Mouse (Mus musculus) testis, postnatal 10 days (tissue): Measurements from ENCODE around the gene Gramd4.
"Not testable (repeated sequence)": the region's sequence is repeated elsewhere in the genome, so short reads cannot be mapped to it uniquely, and the experiment has no call there.

Experiments
- DNase-seq: peaks from one replicate; pipeline ENCODE4 v3.0.0; 2021; ENCODE audit warnings: low spot score

The Gramd4 gene

GRCm38 (mm10) chr15:86091201-86091997, 33.9 kb downstream of the Gramd4 start:
- no peak for DNase-seq

GRCm38 (mm10) chr15:86091998-86092670, 34.6 kb downstream of the Gramd4 start:
- no peak for DNase-seq

- no peak for DNase-seq
Observed at GRCm38 (mm10) chr15:86093236-86093635, 35.7 kb downstream of the Gramd4 start.

GRCm38 (mm10) chr15:86094324-86095121, 37.0 kb downstream of the Gramd4 start:
- DNase-seq = no peak

- no peak for DNase-seq
Observed at GRCm38 (mm10) chr15:86095722-86096603, 38.5 kb downstream of the Gramd4 start.

- not testable (repeated sequence) for DNase-seq
Observed at GRCm38 (mm10) chr15:86096604-86097020, 39.1 kb downstream of the Gramd4 start.

- no peak for DNase-seq
Observed at GRCm38 (mm10) chr15:86097871-86098270, 40.4 kb downstream of the Gramd4 start.

- no peak for DNase-seq
Observed at GRCm38 (mm10) chr15:86101585-86101984, 44.1 kb downstream of the Gramd4 start.

GRCm38 (mm10) chr15:86102308-86102707, 44.8 kb downstream of the Gramd4 start:
- DNase-seq = no peak

GRCm38 (mm10) chr15:86104401-86105344, 47.2 kb downstream of the Gramd4 start:
- no peak for DNase-seq

- no peak for DNase-seq
Observed at GRCm38 (mm10) chr15:86105345-86105697, 47.8 kb downstream of the Gramd4 start.

GRCm38 (mm10) chr15:86105751-86106150, 48.3 kb downstream of the Gramd4 start:
- DNase-seq = no peak

GRCm38 (mm10) chr15:86107831-86108471, 50.5 kb downstream of the Gramd4 start:
- no peak for DNase-seq

- DNase-seq = no peak
Observed at GRCm38 (mm10) chr15:86109245-86109644, 51.8 kb downstream of the Gramd4 start.

GRCm38 (mm10) chr15:86109650-86110211, 52.2 kb downstream of the Gramd4 start:
- DNase-seq = no peak

- no peak for DNase-seq
Observed at GRCm38 (mm10) chr15:86110361-86111103, 53.0 kb downstream of the Gramd4 start.

GRCm38 (mm10) chr15:86112707-86113341, 55.3 kb downstream of the Gramd4 start:
- DNase-seq = no peak

- DNase-seq = no peak
Observed at GRCm38 (mm10) chr15:86113342-86113710, 55.8 kb downstream of the Gramd4 start.
